Mouse (Mus musculus) frontal cortex, postnatal 10 days (tissue): ENCODE data around the gene Fam78a.

ENCODE experiments used
- DNase-seq, 2 experiments: peaks; one replicate each; pipeline ENCODE4 v3.0.0; 2022; ENCODE audit warnings: low spot score in 2 of 2, mixed read lengths in 1 of 2

Fam78a gene

GRCm38 (mm10) chr2:32102944-32103343 is 18.3 kb upstream of the Fam78a start:
- DNase-seq = no peak

DNA sequence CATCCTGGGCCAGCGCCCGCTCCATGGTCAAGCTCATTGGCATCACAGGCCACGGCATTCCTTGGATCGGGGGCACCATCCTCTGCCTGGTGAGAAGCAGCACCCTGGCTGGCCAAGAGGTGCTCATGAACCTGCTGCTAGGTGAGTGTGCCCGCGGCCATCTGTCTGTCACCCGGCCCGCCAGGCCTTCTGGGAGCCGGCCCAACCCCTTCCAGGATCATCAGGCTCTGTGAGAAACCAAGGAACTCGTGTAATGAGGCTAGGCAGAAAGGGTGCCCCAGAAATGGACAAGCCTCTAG is 11.4 kb upstream of the Fam78a start:
- DNase-seq = no peak

- DNase-seq = peak; percentile 78 to 83
Observed at GRCm38 (mm10) chr2:32095351-32096121, 10.9 kb upstream of the Fam78a start, which contains the start of gene Plpp7. Plpp7 (plus strand) TSS chr2:32095528.

GRCm38 (mm10) chr2:32094001-32094707 is 9.5 kb upstream of the Fam78a start:
- no peak for DNase-seq

GRCm38 (mm10) chr2:32091956-32092355 is 7.3 kb upstream of the Fam78a start:
- DNase-seq = no peak

- DNase-seq = no peak
Observed at GRCm38 (mm10) chr2:32090145-32090544, 5.5 kb upstream of the Fam78a start.

- DNase-seq = no peak
Observed at GRCm38 (mm10) chr2:32089606-32090005, 4.9 kb upstream of the Fam78a start.

GRCm38 (mm10) chr2:32088372-32088981 is 3.8 kb upstream of the Fam78a start:
- DNase-seq = no peak

- DNase-seq = no peak
Observed at GRCm38 (mm10) chr2:32087606-32088005, 2.9 kb upstream of the Fam78a start.

DNA sequence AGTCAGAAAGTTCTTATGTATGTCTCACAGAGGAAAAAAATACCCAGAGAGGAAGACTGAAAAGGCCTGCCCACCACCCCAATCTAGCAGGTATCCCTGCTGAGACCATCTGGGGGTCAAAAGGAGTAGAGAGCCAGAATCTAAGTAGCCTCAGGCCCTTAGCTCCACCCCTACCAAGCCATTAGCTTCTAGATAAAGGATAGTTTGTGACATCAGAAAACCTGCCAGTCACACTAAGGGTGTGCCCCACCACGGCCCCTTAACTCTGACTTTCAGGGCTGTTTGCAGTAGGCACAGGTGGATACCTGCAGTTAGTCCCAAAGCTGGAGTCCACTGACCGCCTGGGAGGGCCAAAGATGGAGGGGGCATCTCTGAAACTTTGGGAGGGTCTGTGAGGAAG is 574 bp upstream of the Fam78a start:
- no peak for DNase-seq

DNA sequence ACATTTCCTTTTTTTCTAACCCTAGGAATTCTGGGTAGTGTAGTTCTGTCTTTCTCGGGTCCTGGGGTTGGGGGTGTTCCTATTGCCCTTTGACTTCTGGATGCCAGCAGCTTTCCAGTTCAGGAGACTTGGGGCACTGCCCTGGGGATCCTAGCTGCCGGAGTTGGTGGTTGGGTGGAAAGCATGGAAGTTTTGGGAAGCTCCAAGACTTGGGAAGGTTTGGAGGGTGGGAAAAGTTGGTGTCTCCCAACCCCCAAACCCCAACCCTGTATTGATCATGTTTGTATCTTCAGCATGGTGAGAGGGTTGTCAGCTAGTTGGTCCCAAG is 179 bp upstream of the Fam78a start:
- no peak for DNase-seq

GRCm38 (mm10) chr2:32083159-32084011 is 1.3 kb downstream of the Fam78a start:
- DNase-seq = no peak

DNA sequence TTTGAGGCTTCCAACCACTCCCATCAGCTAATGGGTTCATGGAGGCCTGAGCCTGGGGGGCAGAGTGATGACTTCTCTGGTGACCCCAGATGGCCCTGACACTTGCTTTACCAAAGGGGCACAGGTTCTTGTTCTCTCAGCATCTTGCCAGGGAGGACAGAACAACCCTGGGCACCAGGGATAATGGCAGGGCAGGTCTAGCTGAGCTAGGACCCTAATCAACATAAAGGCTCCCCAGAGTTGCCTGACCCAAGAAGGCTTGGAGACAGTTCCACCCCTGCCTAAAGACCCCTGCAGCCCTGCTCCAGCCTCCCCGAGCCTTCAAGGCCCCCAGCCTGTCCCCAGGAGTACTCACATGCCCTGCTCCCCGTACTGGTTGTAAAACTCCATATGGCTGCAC is 2.4 kb downstream of the Fam78a start:
- no peak for DNase-seq

GRCm38 (mm10) chr2:32081296-32081929 is 3.2 kb downstream of the Fam78a start:
- DNase-seq = no peak

DNA sequence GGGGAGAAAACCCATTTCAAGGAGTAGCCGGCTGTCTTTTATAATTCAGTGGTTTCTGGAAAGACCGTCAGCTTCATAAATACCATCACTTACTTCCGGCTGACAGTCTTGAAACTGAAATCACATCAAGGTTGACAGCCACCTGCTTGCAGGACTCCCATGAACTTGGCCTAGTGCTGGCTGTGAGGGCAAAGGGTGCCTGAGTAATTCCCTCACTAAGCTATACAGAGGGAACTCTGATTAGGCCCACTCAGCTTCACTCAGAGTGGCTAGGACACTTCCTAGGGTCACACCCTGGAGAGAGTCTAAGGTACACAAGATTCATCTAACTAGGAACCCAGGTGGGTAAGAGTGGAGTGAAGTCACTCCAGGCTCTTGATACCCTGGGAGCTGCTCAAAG is 4.0 kb downstream of the Fam78a start:
- no peak for DNase-seq

- no peak for DNase-seq
Observed at GRCm38 (mm10) chr2:32079191-32079725, 5.4 kb downstream of the Fam78a start.

DNA sequence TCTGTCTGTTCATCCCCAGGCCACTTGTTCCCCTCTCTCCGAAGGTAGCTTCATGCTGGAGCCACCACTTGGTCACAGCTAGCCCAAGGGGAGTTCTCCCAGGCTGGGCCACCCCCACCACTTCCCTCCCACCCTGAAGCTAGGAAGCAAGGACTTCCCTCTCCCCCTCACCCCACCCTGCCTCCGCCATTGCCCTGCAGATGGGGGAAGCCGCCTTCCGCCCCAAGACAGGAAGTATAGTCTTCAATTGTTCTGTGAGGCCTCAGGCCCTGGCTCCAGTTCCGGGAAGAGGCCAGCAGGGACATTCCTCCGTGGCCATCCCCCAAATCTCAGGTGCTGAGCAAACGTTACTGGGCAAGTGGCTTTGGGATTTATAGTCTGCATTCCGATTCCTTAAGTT is 6.1 kb downstream of the Fam78a start:
- no peak for DNase-seq

DNA sequence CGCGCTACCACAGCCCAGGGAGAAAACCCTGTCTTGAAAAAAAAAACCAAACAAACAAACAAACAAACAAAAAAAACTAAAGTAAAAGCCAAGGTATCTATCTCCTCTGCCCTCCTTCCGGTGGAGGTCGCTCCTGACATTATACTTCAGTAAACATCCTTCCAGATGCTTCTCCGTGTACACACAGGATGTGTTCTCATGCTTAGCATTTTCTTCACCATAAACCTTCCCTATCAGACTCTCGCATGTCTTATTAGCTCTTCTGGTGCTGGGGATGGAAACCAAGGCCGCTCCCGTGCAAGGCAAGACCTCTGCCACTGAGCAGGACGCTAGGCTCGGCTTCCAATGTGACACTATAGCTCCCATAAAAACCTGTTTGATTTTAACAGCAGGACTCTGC is 6.9 kb downstream of the Fam78a start:
- DNase-seq = no peak

GRCm38 (mm10) chr2:32075368-32075767 is 9.3 kb downstream of the Fam78a start:
- no peak for DNase-seq

GRCm38 (mm10) chr2:32074404-32074803 is 10.3 kb downstream of the Fam78a start:
- DNase-seq = peak in 1 of 2 experiments; percentile 46

GRCm38 (mm10) chr2:32070747-32071146 is 13.9 kb downstream of the Fam78a start:
- DNase-seq = no peak
